Mouse (Mus musculus): ENCODE data around the gene Fat3. TPM values are rescaled to one million over a fixed set of nuclear protein-coding genes. Genes with fewer than 3 reads are reported as not detected.

Fat3 gene
- total RNA-seq, 2 experiments from 2014 or later, result 31.5 to 33.1 TPM

GRCm38 (mm10) chr9:16310855-16311848 is 189.9 kb downstream of the Fat3 start:
- no peak for DNase-seq (ENCODE audit: low spot score in 2 of 2)

GRCm38 (mm10) chr9:16310305-16310704 is 190.8 kb downstream of the Fat3 start:
- no peak for DNase-seq (ENCODE audit: low spot score in 2 of 2)

DNA sequence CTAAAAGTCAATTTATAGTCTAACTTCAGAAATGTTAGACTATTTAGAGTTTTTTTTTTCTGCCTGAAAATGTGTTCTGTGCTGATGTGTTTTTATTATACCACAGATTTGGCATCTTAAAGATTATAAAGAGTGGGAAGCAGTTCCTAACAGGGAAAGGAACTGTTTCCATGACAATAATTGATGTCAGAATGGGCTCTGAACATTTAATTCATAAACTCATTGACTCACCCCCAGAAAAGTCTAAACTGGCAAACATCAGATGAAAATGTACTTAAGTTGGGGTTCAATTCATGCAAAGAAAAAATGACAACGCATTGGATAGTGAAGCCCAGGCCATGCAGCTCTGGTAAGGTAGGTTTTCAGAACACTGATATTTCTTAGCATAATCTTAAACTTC is 193.3 kb downstream of the Fat3 start:
- DNase-seq (ENCODE audit: low spot score in 2 of 2), result no peak

GRCm38 (mm10) chr9:16306222-16306621 is 194.9 kb downstream of the Fat3 start:
- DNase-seq (ENCODE audit: low spot score in 2 of 2), result no peak

DNA sequence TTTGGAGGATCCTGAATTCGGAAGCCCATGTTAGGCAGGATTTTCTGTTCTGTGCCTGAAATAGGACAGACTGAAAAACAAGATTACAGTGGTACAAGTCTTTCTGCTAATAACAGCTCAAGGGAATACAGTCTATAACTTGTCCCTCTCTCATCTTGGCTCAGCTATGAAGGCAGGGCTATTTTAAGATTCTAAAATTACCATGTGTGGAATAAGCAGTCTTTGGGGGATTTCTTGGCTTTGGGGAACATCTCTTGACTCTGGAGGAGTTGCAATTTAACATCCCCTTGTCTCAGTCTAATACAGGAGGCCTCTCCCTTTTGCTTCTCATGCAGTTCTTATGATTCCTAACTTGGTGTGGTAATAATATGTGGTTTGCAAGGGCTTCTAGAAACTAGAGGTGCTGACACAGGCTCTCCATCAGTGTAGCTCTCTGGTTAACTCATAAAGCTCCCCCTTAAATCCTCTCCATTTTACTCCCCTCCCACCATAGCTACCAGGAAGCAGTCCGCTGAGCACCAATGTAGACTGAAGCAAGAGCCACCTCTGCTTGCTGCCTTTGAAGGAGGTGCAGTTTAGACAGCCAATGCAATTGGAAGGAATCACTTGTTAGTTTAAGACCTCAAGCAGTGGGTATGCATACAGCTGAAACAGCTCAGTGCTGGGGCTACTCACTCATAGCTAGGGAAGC is 195.5 kb downstream of the Fat3 start:
- no peak for DNase-seq (ENCODE audit: low spot score in 2 of 2)

DNA sequence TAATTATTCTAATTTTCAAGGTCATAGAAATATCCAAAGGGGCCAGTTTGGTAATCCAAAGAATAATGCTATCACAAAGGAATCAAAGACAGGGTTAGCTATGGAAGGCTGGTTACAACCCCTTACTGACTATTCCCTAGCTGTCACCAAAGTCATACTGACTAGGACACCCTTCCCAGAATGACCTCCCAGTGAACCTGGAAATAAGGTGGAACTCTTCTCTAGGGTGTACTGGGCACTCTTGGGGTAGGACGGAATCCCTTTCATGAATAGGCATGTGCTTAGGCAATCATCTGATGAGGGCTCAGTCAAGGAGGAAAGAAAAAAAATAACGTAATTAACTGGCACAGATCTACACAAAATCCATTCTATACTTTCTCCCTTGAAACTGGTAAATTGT is 196.1 kb downstream of the Fat3 start:
- no peak for DNase-seq (ENCODE audit: low spot score in 2 of 2)

- DNase-seq (ENCODE audit: low spot score in 2 of 2), result no peak
These were observed 198.6 kb downstream of the Fat3 start for GRCm38 (mm10) chr9:16302484-16302883.

DNA sequence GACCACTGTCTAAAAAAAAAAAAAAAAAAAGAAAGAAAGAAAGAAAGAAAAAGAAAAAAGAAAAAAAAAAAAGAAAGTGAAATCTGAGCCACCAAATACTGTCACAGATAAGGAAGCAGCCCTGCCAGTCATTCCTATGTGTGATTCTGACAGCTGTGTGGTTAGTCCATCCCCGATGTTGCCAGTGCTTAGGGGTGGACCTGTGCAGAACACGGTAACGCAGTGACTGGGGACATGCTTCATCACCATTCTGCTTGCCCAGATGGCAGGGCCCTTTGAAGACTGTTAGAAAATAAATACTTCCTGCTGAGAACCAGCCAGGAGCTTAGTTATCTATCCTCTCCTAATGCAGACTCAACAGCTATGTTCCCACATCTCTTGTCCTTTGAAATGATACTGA is 203.2 kb downstream of the Fat3 start:
- DNase-seq (ENCODE audit: low spot score in 2 of 2), result no peak

DNA sequence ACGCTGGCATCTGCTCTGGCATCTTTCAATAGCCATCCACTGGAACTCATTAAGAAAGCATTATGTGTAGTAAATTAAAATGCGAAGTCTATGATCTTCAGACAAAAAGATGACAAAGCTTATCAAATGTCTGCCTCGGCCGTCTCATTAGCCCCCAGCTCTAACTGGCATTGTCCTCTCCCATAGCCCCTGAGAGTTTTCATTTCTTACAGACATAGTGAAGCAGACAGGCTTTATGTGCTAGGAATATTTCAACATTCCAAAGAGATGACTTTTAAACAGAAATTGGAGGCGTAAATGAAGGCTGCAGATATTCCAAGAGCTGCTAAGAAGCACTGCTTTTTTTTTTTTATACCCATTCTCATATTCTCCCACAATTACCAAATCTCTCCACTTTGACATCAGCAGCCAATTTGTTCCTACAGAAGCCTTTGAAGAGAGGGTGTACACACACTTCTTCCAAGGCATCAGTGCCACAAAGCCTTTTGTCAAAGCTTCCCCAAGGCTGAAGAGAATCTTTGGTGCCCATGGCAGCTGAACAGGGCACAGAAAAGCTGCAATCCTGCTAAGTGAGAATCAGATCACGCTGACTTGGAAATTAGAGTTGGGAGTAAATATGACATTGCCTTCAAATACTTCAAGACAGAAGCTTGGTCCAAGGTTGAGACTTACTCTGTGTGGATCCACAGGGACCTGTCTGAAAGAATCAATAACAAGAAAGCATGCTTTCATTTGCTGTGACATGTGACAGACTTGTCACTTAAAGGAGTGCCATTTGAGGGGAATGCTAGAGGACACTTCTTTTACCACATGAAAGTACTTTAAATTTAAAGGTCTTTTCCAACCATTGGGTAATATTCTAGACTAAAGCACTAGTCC is 206.9 kb downstream of the Fat3 start:
- DNase-seq (ENCODE audit: low spot score in 2 of 2), result no peak

DNA sequence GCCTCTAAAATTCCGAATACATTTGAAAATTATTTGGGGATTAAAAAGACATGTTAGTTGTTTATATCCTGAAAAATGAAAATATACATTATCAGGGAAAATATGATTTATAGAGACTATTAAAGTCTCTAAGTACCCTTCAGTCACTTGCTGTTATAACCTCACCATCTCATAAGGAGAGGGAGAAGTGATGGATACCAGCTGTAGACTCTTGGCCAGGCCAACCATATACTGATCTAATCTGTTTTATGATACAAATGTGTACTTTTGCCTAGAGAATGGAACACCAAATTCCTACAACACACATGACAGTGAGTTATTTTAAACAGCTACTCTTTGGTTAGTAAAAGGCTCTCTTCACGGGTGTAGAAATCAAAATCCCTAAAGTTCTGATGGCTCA is 208.6 kb downstream of the Fat3 start:
- DNase-seq (ENCODE audit: low spot score in 2 of 2), result no peak

DNA sequence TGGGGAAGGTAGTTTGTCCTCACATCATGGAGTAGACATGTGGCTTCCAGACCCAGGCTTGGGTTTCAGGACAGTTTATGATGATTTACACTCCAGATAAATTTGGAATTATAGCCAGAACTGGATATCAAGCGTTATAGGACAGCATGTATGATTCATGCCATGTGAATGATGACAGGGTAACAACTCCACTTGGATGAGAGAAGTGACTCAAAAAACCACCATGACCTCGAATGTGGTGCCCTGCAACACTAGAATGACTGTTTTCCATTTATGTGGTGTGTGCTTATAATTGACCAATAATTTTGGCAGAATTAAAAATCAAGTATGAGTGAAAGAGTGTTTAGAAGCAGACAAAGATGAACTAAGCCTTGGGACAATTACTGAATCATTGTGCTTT is 210.2 kb downstream of the Fat3 start:
- no peak for DNase-seq (ENCODE audit: low spot score in 2 of 2)

DNA sequence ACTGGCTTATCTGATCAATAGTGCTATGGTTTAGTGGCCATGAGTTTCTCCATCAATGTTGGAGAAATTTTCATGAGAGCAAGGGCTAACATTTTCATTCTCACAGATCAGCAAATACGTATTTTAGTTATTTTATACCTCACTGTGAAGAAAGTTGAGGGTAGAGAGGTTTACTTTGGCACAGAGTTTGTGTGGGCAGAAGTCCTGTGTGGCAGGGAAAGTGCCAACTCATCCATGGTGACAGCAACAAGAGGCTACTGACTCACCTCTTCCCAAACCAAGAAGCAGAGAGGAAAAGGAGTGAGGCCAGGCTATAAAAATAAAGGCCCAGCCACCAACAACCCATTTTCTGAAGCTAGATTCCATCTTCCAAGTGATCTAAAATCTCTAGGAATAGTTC is 218.1 kb downstream of the Fat3 start:
- DNase-seq (ENCODE audit: low spot score in 2 of 2), result no peak

DNA sequence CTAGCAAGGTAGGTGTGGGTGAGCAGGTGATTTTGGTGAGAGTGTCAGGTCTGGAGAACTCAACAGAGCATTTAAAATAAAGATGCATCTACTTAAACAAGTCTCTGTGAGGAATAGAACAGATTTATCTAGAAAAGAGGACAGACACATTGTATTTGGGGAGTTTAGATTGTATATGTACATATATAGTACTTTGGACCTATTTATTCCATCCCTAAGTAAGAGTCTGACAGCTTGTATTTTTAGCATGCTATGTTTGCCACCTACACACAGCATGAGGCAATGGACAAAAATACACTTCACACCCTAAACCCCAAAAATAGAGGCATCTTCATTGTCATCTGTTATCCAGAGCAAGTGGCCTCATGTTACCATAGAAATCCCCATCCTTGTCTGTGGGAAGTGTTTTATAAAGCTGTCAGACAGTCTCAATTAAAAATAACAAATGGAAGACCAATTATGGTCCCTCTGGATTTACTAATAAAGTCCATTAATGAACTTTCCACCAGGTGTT is 218.7 kb downstream of the Fat3 start:
- DNase-seq (ENCODE audit: low spot score in 2 of 2), result peak in 1 of 2 experiments; percentile 31

GRCm38 (mm10) chr9:16275589-16275988 is 225.5 kb downstream of the Fat3 start:
- no peak for DNase-seq (ENCODE audit: low spot score in 2 of 2)

DNA sequence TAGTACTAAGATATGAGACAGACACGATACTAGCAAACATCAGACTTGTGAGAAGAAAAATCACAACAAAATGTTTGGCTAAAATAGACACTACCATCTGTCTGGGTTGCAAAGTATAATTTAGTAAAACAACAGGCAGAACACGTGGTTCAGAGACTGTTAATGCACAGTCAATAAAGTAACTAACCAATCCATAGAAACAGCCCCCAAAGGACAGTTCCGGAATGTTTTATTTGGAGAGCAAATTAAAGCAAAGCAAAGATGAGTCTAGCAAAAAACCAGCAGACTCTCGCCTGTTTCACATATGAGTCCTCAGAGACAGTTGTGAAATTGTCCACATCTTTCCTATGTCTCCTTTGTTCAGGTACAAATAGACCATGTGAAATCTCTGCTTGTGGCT is 227.0 kb downstream of the Fat3 start:
- DNase-seq (ENCODE audit: low spot score in 2 of 2), result no peak

DNA sequence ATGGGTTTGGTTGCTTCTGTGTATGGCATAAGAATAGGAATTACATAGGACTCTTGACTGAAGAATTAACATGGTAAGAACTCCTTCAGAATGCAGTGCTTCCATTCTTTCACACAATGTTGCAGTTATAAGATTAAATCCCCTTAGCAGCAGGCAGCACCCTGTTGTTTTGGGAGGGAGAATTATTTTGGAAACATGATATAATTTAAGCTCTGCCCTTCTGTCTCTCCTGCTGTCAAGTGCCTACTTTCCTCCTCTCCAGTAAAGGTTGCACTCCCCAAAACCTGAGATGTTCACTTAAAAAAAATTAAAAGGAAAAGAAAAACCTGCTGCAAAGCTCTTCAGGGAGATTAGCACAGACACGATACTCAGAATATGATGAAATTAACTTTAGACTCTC is 228.3 kb downstream of the Fat3 start:
- DNase-seq (ENCODE audit: low spot score in 2 of 2), result no peak

- DNase-seq (ENCODE audit: low spot score in 2 of 2), result no peak
These were observed 230.3 kb downstream of the Fat3 start for GRCm38 (mm10) chr9:16270768-16271114.

GRCm38 (mm10) chr9:16270056-16270767 is 230.9 kb downstream of the Fat3 start:
- no peak for DNase-seq (ENCODE audit: low spot score in 2 of 2)

DNA sequence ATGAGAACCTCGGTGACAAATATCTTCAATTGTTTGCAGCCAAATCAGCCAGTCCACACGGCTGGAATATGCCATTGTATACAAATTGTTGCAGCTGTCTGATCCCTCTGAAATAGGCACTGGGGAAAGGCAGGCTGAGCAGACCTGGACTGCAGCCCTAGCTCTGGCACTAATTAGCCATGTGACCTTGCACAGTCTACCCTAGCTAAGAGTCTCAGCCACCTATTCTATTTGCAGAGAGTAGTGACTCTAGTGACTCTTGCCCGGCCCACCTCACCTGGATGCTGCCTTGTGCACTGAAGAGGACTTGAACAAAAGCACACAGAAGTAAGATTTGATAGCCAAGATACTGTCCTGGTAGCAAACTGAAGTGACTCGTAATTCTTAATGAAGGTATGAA is 235.6 kb downstream of the Fat3 start:
- no peak for DNase-seq (ENCODE audit: low spot score in 2 of 2)

DNA sequence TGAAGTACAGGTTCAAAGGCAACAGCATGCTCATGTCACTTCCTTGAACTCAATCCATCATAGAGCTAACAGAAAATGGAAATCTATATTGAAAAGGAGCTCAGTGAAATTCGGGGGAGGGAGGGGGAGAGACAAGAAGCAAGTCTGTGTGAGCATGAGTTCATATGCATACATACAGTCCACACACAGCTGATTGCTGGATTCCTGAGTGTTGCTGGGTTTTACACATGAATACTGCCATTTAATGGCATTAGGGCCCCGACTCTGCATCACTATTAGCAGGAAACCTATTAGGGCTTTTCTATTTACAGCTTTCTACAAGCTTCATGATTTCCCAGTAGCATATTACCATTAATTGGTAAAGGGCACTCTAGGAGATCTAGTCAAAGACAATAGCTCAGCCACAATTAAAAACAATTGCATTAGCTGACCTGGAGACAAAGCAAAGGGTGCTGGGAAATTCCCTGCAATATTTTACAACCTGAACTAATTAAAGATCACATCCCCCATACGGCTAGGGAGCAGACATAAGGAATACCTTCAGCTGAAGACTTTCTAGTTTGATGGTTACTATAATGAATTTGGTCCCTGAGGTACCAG is 243.7 kb downstream of the Fat3 start:
- DNase-seq (ENCODE audit: low spot score in 2 of 2), result no peak

All from layer of hippocampus, adult 18-20 months (tissue).